Mouse (Mus musculus) embryonic fibroblast, embryonic 13.5 days (primary cell): ENCODE measurements at regions not wholly inside any gene's neighbourhood (a gene's known extent, or its start where the extent isn't known, plus 50 kb on each side); places are given as distances from the start of the nearest gene placed in this dataset.

ENCODE experiments used
- CTCF ChIP-seq: IDR thresholded peaks from 2 replicates; pipeline ENCODE4 v1.5.1; 2011; ENCODE audit warnings: mild to moderate bottlenecking, control low read depth, low read length, moderate library complexity, borderline replicate concordance; ENCODE audit not compliant: insufficient read depth
- POLR2A ChIP-seq: IDR thresholded peaks from 2 replicates; pipeline ENCODE4 v1.6.1; 2011; ENCODE audit warnings: low read depth, mild to moderate bottlenecking, control low read depth, low read length, moderate library complexity

DNA sequence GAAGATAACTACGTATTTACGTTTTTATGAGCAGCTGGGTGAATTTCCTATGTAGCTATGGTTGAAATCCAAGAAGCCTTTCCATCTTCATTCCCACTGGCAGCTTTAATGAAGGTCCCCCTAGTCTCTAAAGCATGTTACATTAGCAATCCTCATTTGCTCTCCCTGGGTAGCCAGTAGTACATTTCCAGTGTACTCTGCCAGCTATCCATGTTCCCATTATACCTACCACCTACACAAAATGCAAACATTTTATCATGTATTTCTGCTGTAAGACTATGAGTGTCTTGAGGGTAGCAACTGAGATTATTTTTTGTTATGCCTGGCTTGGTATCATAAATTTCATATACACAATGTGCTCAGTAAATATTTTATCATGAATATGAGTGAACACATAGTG lies 291.7 kb upstream of the 4933412E24Rik start:
- TF ChIP-seq POLR2A: no peak
- TF ChIP-seq CTCF: no peak
